Mouse (Mus musculus) cortical plate, adult 2 months (tissue): Measurements from ENCODE around the gene Rpgr.

Source experiments
- CTCF ChIP-seq: fragments of 200-500 bp; IDR thresholded peaks from 2 replicates; pipeline ENCODE4 v1.5.1; 2011; ENCODE audit warnings: mild to moderate bottlenecking, control low read depth, low read length; ENCODE audit not compliant: insufficient read depth; ENCODE audit errors: extremely low read depth
- POLR2A ChIP-seq: fragments of 200-500 bp; IDR thresholded peaks from 2 replicates; pipeline ENCODE4 v1.6.1; 2011; ENCODE audit warnings: mild to moderate bottlenecking, low read length, control low read depth; ENCODE audit not compliant: insufficient read depth; ENCODE audit errors: extremely low read depth

- no peak for TF ChIP-seq CTCF
- no peak for TF ChIP-seq POLR2A
These were observed 27.2 kb upstream of the Rpgr start for GRCm38 (mm10) chrX:10243916-10244315.
